Mouse (Mus musculus) bone marrow macrophage, adult 2 months (primary cell): ENCODE data around the gene Taar8a.

Source experiments
- CTCF ChIP-seq: IDR thresholded peaks from 2 replicates; pipeline ENCODE4 v1.5.1; 2012; ENCODE audit warnings: low read depth, mild to moderate bottlenecking, low read length, moderate library complexity
- POLR2A ChIP-seq: IDR thresholded peaks from 2 replicates; pipeline ENCODE4 v1.6.1; 2012; ENCODE audit warnings: mild to moderate bottlenecking, low read depth, low read length, borderline replicate concordance

DNA sequence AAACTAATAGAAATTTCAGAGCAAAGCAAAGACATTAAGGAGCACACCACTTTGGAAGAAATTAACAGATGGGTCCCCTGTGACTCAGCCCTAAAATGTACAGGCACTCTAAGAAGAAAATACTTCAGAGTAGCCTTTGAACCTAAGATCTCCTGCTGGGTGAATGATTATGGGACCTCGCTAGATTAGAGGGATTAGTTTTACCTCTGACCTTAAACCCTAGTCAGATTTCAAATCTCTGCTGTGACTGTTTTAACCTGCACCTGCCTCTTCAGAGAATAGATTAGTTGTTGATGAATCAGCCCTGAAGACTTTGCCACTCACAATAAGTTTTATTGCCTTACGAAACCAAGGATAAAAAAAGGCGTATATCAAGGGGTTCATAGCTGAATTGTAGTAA, 31.9 kb downstream of the Taar8a start:
- TF ChIP-seq POLR2A (no peak), CTCF (no peak)
